In the genomic region with DNA sequence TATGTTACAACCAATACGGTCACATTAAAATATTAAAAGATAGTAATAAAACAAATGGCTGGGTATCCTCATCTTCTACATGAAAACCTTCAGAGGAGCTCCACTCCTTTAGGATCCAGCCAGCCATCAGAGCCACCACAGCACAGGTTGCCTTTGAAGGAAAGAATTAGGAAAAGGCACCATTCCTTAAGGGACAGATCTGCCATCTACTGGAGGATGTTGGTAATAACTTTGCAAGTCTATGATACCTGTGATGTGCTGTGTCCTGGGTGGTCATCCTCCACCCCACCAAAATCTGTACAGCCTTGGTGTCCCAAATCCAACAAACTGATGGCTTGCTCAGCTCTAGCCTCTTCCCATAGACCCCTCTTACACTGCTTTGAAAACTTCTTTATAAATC, we compare ENCODE assay signal across 8 mouse cellular contexts.
DNase-seq lines count a peak whose midpoint lies in the region; ATAC-seq and TF ChIP-seq lines count a peak whose summit lies in the region.

No protein-coding gene starts in this region.

- 66% methylated on average over 1 of the region's 1 CpGs for WGBS in heart, embryonic 12.5 days
- 79% methylated on average over 1 of the region's 1 CpGs for WGBS in hindbrain, embryonic 15.5 days
- 75% methylated on average over 1 of the region's 1 CpGs for WGBS in stomach, postnatal 0 days

- intact Hi-C loops in heart, postnatal 10 days (cut with DNase I), result loop anchor here (1.0 kb wide), 1 partner anchor 139 kb away; no protein-coding TSS in a partner anchor

- H3K27me3 ChIP-seq in heart, embryonic 12.5 days (replicated peaks), result no peaks in the 10 kb centered on the region
- H3K27me3 ChIP-seq in hindbrain, embryonic 15.5 days, result no peaks in the 10 kb centered on the region
- H3K27me3 ChIP-seq in stomach, postnatal 0 days (ENCODE audit: control insufficient read depth, insufficient read depth, low read length), result no peaks in the 10 kb centered on the region

- H3K9ac ChIP-seq in heart, embryonic 12.5 days, result no peak overlapping the region
- H3K9ac ChIP-seq in hindbrain, embryonic 15.5 days, result no peak overlapping the region
- H3K9ac ChIP-seq in stomach, postnatal 0 days (ENCODE audit: low read length), result no peak overlapping the region

- no peak for ATAC-seq in heart, embryonic 12.5 days (ENCODE audit: insufficient number of reproducible peaks, low FRiP score)
- ATAC-seq in hindbrain, embryonic 15.5 days (ENCODE audit: low FRiP score, low read depth), result peak; percentile 56; the same call in 1 of the 2 replicates
- ATAC-seq in stomach, postnatal 0 days (ENCODE audit: low FRiP score, low TSS enrichment), result no peak
- ATAC-seq in megakaryocyte, adult 5-6 weeks (ENCODE audit: poor library complexity, severe bottlenecking), result no peak

- H3K4me2 ChIP-seq in heart, embryonic 12.5 days, result no peak overlapping the region
- H3K4me2 ChIP-seq in hindbrain, embryonic 15.5 days, result no peak overlapping the region
- no peak overlapping the region for H3K4me2 ChIP-seq in stomach, postnatal 0 days (replicated peaks; ENCODE audit: low read depth)

- no peak overlapping the region for H3K27ac ChIP-seq in heart, embryonic 12.5 days (ENCODE audit: poor library complexity, severe bottlenecking)
- H3K27ac ChIP-seq in hindbrain, embryonic 15.5 days (replicated peaks), result no peak overlapping the region
- no peak overlapping the region for H3K27ac ChIP-seq in stomach, postnatal 0 days (replicated peaks)

- no peaks in the 10 kb centered on the region for H3K36me3 ChIP-seq in heart, embryonic 12.5 days
- H3K36me3 ChIP-seq in hindbrain, embryonic 15.5 days, result no peaks in the 10 kb centered on the region
- H3K36me3 ChIP-seq in stomach, postnatal 0 days (ENCODE audit: control insufficient read depth, insufficient read depth, low read length), result no peaks in the 10 kb centered on the region

- no peaks in the 10 kb centered on the region for H3K4me1 ChIP-seq in heart, embryonic 12.5 days (replicated peaks)
- H3K4me1 ChIP-seq in hindbrain, embryonic 15.5 days (replicated peaks), result no peaks in the 10 kb centered on the region
- no peaks in the 10 kb centered on the region for H3K4me1 ChIP-seq in stomach, postnatal 0 days (replicated peaks; ENCODE audit: control insufficient read depth, insufficient read depth)

- TF ChIP-seq CTCF in stomach, postnatal 0 days (IDR thresholded peaks at IDR 0.05; ENCODE audit: low read depth), result peak; percentile 74

- no peak for TF ChIP-seq EP300 in stomach, postnatal 0 days (optimal IDR thresholded peaks at IDR 0.05)

- H3K9me3 ChIP-seq in heart, embryonic 12.5 days (replicated peaks), result 0 out of 2 replicates have a peak, but pooled peaks cover 3% of the 10 kb centered on the region
- H3K9me3 ChIP-seq in hindbrain, embryonic 15.5 days, result no peaks in the 10 kb centered on the region
- H3K9me3 ChIP-seq in stomach, postnatal 0 days (ENCODE audit: control insufficient read depth, low read length), result no peaks in the 10 kb centered on the region

- H3K4me3 ChIP-seq in heart, embryonic 12.5 days, result no peak overlapping the region
- H3K4me3 ChIP-seq in hindbrain, embryonic 15.5 days, result no peak overlapping the region
- H3K4me3 ChIP-seq in stomach, postnatal 0 days (ENCODE audit: low read depth, low read length), result no peak overlapping the region

- peak; percentile 8 to 22 for DNase-seq in heart, postnatal 10 days
- DNase-seq in right cerebral cortex, postnatal 25 days, result peak; percentile 6
- DNase-seq in right cerebral cortex, postnatal 14 days, result no peak
- DNase-seq in stomach, postnatal 0 days (ENCODE audit: low spot score), result no peak
- no peak for DNase-seq in layer of hippocampus, adult 9-10 months (ENCODE audit: low spot score)

Comparison
In these comparisons a context has a peak if more than half of its experiments do, and no peak if none do; other contexts are left out.
1. DNase-seq: peak in heart, postnatal 10 days (2 of 2) and right cerebral cortex, postnatal 25 days (single experiment); none in right cerebral cortex, postnatal 14 days (single experiment), stomach, postnatal 0 days (single experiment) and layer of hippocampus, adult 9-10 months (single experiment).